Mouse (Mus musculus): Measurements from ENCODE around the gene Pkmyt1.

- TF ChIP-seq MAX (IDR thresholded peaks at IDR 0.05; ENCODE audit: low read depth) (no peak), MYOD1 (IDR thresholded peaks at IDR 0.05; ENCODE audit: control insufficient read depth in 1 of 3, insufficient read length in 2 of 3, low read depth in 2 of 3) (no peak), POLR2A (IDR thresholded peaks at IDR 0.05; ENCODE audit: insufficient read length, low read depth) (no peak), TCF12 (IDR thresholded peaks at IDR 0.05; ENCODE audit: insufficient read depth, poor library complexity, severe bottlenecking) (no peak)
Observed at GRCm38 (mm10) chr17:23681086-23681485, 45.0 kb upstream of the Pkmyt1 start.

Measured in myocyte (in vitro differentiated cells).